Mouse (Mus musculus): ENCODE measurements at regions not wholly inside any gene's neighbourhood (a gene's known extent, or its start where the extent isn't known, plus 50 kb on each side); places are given as distances from the start of the nearest gene placed in this dataset.

DNA sequence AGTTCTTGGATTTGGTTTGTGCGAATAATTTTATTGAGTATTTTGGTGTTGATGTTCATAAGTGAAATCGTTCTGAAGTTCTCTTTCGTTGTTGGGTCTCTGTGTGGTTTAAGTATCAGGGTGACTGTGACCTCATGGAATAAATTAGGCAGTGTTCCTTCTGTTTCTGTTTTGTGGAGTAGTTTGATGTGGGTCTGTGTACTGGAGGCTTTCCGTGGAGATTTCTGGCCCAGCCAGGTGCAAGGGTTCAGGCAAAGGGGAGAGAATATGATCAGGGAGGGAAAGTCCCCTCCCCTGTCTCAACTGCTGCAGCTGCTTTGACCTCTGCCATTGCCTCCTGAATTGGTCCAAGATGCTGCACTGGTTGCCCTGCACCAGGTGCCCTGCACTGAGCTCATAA is 775.7 kb downstream of the Otol1 start:
- H3K4me2 ChIP-seq (ENCODE audit: low read depth) = no peak overlapping the region
- peaks cover 9% of the 10 kb centered on the region for H3K36me3 ChIP-seq (ENCODE audit: control insufficient read depth, insufficient read depth)
- no peaks in the 10 kb centered on the region for H3K27me3 ChIP-seq (ENCODE audit: control insufficient read depth, insufficient read depth, insufficient read length)
- H3K79me2 ChIP-seq (ENCODE audit: control insufficient read depth, insufficient read depth) = no peaks in the 10 kb centered on the region
- TF ChIP-seq MYOD1 (IDR thresholded peaks at IDR 0.05; ENCODE audit: control insufficient read depth in 1 of 3, insufficient read length in 2 of 3, low read depth in 2 of 3) (no peak), E2F4 (IDR thresholded peaks at IDR 0.05; ENCODE audit: insufficient read depth) (no peak), POLR2A (IDR thresholded peaks at IDR 0.05; ENCODE audit: insufficient read length, low read depth) (no peak), USF1 (IDR thresholded peaks at IDR 0.05; ENCODE audit: low read depth) (no peak), POLR2AphosphoS2 (IDR thresholded peaks at IDR 0.05; ENCODE audit: insufficient read length, low read depth) (peak; percentile 18), CEBPB (IDR thresholded peaks at IDR 0.05; ENCODE audit: insufficient read depth, poor library complexity, severe bottlenecking) (no peak)
- H3K4me3 ChIP-seq = no peak overlapping the region
- H3ac ChIP-seq (ENCODE audit: control insufficient read depth, insufficient read length) = no peak overlapping the region

DNA sequence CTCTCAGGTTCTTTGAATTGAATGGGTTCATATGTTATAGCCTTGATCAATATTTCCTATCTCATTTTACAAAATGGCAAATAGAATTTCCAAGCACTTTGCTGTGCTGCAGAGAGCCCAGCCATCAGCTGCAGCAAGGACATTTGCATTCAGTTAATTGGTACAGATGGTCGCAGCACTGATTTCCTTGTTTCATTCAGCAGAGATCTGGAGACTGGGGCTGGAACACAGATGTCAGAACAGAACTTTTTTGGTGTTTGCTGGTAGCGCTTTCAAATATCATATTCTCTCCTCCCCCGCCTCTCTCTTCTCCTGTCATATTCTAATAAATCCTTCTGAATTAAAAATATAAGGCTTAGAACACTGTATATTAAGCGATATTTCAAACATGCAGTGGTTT is 794.8 kb downstream of the Otol1 start:
- no peaks in the 10 kb centered on the region for H3K27me3 ChIP-seq (ENCODE audit: control insufficient read depth, insufficient read depth, insufficient read length)
- peak overlapping the region; percentile 93 for H3K4me2 ChIP-seq (ENCODE audit: low read depth)
- H3K4me3 ChIP-seq = peak overlapping the region; percentile 47
- H3K79me2 ChIP-seq (ENCODE audit: control insufficient read depth, insufficient read depth) = peaks cover 89% of the 10 kb centered on the region
- no peaks in the 10 kb centered on the region for H3K36me3 ChIP-seq (ENCODE audit: control insufficient read depth, insufficient read depth)
- TF ChIP-seq E2F4 (IDR thresholded peaks at IDR 0.05; ENCODE audit: insufficient read depth) = no peak
- TF ChIP-seq MYOD1 (IDR thresholded peaks at IDR 0.05; ENCODE audit: control insufficient read depth in 1 of 3, insufficient read length in 2 of 3, low read depth in 2 of 3) = no peak
- no peak for TF ChIP-seq TCF12 (IDR thresholded peaks at IDR 0.05; ENCODE audit: insufficient read depth, poor library complexity, severe bottlenecking)
- TF ChIP-seq MAX (IDR thresholded peaks at IDR 0.05; ENCODE audit: low read depth) = no peak
- TF ChIP-seq TCF3 (IDR thresholded peaks at IDR 0.05; ENCODE audit: insufficient read length, low read depth) = no peak
- TF ChIP-seq POLR2AphosphoS2 (IDR thresholded peaks at IDR 0.05; ENCODE audit: insufficient read length, low read depth) = no peak
- TF ChIP-seq MYOG (IDR thresholded peaks at IDR 0.05; ENCODE audit: control insufficient read depth in 1 of 3, insufficient read depth in 1 of 3, insufficient read length in 2 of 3, low read depth in 2 of 3) = no peak
- no peak for TF ChIP-seq REST (IDR thresholded peaks at IDR 0.05; ENCODE audit: insufficient read depth, insufficient read length)
- no peak for TF ChIP-seq USF1 (IDR thresholded peaks at IDR 0.05; ENCODE audit: low read depth)
- TF ChIP-seq POLR2A (IDR thresholded peaks at IDR 0.05; ENCODE audit: insufficient read length, low read depth) = no peak
- TF ChIP-seq SRF (IDR thresholded peaks at IDR 0.05; ENCODE audit: control insufficient read depth, insufficient read length, low read depth) = no peak
- TF ChIP-seq CEBPB (IDR thresholded peaks at IDR 0.05; ENCODE audit: insufficient read depth, poor library complexity, severe bottlenecking) = no peak
- H3ac ChIP-seq (ENCODE audit: control insufficient read depth, insufficient read length) = no peak overlapping the region

DNA sequence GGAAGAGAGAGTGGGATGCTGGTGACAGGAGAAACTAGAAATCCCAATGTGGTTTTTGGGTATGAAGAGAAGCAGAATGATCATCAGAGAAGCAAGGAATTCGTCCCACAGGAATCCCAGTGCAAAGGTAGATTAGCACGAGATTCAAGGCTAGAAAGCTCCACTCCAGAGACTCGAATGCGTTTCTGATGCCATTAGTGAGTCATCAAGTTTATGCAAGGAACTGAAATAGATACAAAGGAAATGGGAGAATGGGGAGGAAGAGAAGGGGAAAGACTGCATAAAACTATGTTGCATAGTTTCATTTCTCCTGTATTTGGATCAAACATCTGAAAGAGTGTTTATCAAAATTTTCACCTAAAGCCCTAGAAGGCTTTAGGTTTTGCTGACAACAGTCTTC is 796.0 kb downstream of the Otol1 start:
- Histone ChIP-seq H3K27me3 (ENCODE audit: control insufficient read depth, insufficient read depth, insufficient read length) (no peaks in the 10 kb centered on the region), H3K79me2 (ENCODE audit: control insufficient read depth, insufficient read depth) (peaks cover 80% of the 10 kb centered on the region), H3K4me3 (peak overlapping the region; percentile 47), H3K4me2 (ENCODE audit: low read depth) (peak overlapping the region; percentile 93), H3K36me3 (ENCODE audit: control insufficient read depth, insufficient read depth) (no peaks in the 10 kb centered on the region), H3ac (ENCODE audit: control insufficient read depth, insufficient read length) (no peak overlapping the region)
- TF ChIP-seq REST (IDR thresholded peaks at IDR 0.05; ENCODE audit: insufficient read depth, insufficient read length) (no peak), CEBPB (IDR thresholded peaks at IDR 0.05; ENCODE audit: insufficient read depth, poor library complexity, severe bottlenecking) (peak; percentile 63), MYOD1 (IDR thresholded peaks at IDR 0.05; ENCODE audit: control insufficient read depth in 1 of 3, insufficient read length in 2 of 3, low read depth in 2 of 3) (no peak)

DNA sequence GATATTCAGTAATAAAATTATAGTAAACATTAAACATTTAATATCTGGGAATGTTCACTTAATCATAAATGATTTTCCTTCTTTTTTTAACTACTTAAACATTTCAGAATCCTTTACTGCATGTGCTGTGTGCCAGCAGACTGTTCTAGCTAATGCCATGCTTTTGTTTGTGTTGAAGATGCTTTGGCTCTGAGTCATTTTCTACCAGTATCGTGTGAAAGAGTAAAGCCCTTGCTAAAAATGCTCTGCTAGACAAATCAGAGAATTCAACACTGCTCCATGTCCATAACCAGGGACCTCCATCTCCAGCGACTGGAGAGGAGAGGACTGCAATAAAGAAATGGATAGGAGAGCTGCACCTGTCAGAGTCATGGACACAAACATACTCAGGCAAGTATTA is 796.5 kb downstream of the Otol1 start:
- no peaks in the 10 kb centered on the region for H3K36me3 ChIP-seq (ENCODE audit: control insufficient read depth, insufficient read depth)

DNA sequence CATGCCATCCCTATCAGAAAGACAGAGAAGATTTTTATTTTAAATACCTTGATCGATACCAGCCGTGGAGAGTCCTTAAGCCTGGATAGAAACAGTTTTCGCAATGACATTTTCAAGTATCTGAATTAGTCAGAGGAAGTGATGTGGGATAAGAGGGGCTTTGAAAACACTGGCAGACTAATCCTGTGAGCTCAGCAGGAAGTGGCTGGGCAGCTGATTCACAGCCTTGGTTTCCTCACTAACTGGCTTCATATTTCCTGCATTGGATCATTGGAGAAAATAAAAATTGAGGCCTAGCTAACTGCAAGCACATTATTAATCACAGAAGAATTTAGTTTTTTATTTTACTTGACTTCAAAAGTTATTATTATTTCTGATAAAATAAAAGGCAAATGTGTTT is 799.8 kb downstream of the Otol1 start:
- Histone ChIP-seq H3K27me3 (ENCODE audit: control insufficient read depth, insufficient read depth, insufficient read length) (no peaks in the 10 kb centered on the region), H3K79me2 (ENCODE audit: control insufficient read depth, insufficient read depth) (peaks cover 42% of the 10 kb centered on the region), H3K4me3 (peak overlapping the region; percentile 47), H3K36me3 (ENCODE audit: control insufficient read depth, insufficient read depth) (no peaks in the 10 kb centered on the region), H3K4me2 (ENCODE audit: low read depth) (peak overlapping the region; percentile 76), H3ac (ENCODE audit: control insufficient read depth, insufficient read length) (no peak overlapping the region)
- TF ChIP-seq REST (IDR thresholded peaks at IDR 0.05; ENCODE audit: insufficient read depth, insufficient read length) (no peak), POLR2A (IDR thresholded peaks at IDR 0.05; ENCODE audit: insufficient read length, low read depth) (no peak), MYOD1 (IDR thresholded peaks at IDR 0.05; ENCODE audit: control insufficient read depth in 1 of 3, insufficient read length in 2 of 3, low read depth in 2 of 3) (no peak), POLR2AphosphoS2 (IDR thresholded peaks at IDR 0.05; ENCODE audit: insufficient read length, low read depth) (no peak), USF1 (IDR thresholded peaks at IDR 0.05; ENCODE audit: low read depth) (no peak), CEBPB (IDR thresholded peaks at IDR 0.05; ENCODE audit: insufficient read depth, poor library complexity, severe bottlenecking) (0 out of 2 replicates have a peak, but pooled peaks have one; percentile 26)

More for the DNA sequence above, 796.5 kb downstream of the Otol1 start:
- Histone ChIP-seq H3K4me3 (peak overlapping the region; percentile 47), H3K27me3 (ENCODE audit: control insufficient read depth, insufficient read depth, insufficient read length) (no peaks in the 10 kb centered on the region), H3K79me2 (ENCODE audit: control insufficient read depth, insufficient read depth) (peaks cover 75% of the 10 kb centered on the region), H3ac (ENCODE audit: control insufficient read depth, insufficient read length) (no peak overlapping the region), H3K4me2 (ENCODE audit: low read depth) (peak overlapping the region; percentile 93)
- TF ChIP-seq TCF3 (IDR thresholded peaks at IDR 0.05; ENCODE audit: insufficient read length, low read depth) = no peak
- TF ChIP-seq MAX (IDR thresholded peaks at IDR 0.05; ENCODE audit: low read depth) = peak; percentile 66
- TF ChIP-seq E2F4 (IDR thresholded peaks at IDR 0.05; ENCODE audit: insufficient read depth) = no peak

Measured in myocyte (in vitro differentiated cells).